Mouse (Mus musculus) left cerebral cortex, adult 9 months (tissue): Measurements from ENCODE around the gene Efcab9.

Experiments
- DNase-seq, 2 experiments: peaks; one replicate each; pipeline ENCODE4 v3.0.0; 2022; ENCODE audit warnings: low spot score in 2 of 2

The Efcab9 gene

DNA sequence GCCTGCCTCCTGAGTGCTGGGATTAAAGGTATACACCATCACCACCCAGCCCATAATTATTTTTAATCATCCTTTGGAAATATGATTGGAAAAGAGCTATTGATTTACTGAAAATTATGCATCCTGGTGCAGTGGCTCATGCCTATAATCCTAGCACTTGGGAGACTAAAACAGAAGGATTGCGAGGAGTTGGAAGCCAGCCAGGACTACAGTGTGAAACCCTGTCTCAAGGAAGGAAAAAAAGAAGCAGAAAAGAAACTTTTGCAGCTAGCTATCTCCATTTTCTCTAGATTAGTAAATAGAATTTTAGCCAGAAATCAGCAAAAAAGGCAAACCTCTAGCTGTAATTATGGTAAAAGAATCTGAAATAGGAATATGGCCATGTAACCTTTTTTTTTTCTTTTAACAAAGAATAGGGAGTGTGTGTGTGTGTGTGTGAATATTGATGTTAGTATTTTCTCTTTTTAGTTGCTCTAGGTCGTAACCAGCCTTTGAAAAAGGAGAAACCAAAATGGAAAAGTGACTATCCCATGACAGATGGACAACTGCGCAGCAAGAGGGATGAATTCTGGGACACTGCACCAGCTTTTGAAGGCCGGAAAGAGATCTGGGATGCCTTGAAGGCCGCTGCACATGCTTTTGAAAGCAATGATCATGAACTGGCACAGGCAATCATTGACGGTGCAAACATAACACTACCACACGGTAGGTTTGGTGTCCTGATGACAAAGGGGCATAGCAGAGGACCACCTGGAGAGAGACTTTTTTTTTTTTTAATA lies 32.9 kb downstream of the Efcab9 start:
- DNase-seq, result peak in 1 of 2 experiments; percentile 68

DNA sequence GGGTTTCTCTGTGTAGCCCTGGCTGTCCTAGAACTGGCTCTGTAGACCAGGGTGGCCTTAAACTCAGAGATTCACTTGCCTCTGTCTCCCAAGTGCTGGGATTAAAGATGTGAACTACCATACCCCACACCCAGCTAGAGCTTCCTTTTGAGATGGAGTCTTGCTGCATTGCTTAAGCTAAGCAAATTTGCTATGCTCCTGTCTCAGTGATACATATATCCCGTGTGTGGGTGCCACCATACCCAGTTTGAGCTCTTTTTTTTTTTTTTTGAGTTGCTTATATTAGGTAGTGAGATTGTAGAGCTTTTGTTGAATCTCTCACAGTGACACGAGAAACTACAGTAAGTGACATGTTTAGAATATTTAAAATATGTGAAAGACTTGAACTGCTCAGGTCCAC lies 36.6 kb downstream of the Efcab9 start:
- no peak for DNase-seq

DNA sequence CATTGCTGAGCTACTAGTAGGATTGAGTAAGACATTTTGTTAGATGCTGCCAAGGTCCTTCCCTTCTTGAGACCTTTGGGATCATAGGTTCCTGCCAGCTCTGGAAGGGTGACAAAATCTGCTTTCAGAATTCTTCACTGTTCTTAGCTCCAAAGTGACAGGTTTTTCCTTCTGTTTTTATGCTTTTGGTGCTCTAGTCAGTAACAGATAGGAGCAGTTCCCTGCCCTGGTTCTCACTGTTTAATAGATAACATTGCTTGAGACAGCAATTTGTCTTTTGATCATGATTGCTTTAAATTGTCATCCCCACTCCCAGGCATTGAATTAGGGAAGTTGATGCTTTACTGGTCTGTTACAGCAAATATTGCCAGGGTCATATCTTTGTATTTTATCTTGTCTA lies 38.6 kb downstream of the Efcab9 start:
- DNase-seq, result no peak

DNA sequence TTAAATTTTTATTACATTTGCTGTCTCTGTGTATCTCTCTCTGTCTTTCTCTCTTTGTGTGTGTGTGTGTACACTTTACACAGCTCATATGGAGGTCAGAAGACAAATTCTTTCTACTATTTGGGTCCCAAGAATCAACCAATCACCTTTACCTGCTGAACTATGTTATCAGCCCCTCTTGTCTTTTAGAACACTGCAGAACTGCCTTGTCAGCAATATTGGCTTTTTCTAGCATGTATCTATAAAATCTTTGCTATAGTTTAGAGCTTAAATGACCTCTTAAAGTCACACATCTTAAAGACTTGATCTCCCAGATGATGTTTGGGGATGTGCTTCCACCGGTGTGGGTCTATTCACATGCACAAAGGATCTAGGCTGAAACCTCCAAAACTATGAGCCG lies 40.8 kb downstream of the Efcab9 start:
- no peak for DNase-seq

DNA sequence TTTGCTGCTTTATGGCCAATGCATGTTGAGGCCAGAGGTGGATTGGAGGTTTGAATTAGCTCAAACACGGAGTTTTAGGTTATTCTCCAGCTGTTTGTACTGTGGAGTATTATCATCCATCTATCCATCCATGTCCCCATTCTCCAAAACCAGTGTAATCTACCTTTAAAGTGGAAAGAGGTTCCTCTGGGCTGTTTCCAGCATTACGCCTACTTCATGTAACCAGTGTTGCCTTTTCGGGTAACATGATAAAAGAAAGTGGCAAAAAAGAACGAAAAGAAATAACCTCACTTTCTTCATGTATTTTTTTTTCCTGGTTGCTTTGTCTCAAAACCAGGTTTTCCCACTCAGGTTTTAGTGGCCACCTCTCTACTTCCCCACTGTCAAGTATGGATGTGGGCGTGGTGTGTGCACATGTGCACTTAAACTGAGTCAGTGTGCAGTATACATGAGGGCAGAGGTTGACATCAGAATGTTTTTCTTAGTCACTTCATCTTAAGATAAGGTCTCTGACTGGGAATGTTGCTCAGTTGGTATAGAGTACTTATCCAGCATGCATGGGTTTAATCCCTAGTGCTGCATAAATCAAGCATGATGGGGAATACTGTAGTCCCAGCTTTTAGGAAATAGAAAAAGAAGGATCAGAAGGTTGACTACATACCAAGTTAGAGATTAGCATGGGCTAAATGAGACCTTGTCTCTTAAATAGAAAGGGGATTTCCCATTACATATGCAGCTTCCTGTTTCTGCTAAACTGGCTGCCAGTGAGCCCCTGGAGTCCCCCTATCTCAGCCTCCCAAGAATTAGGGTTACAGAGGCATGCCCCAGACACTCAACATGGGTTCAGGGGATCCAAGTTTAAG lies 42.8 kb downstream of the Efcab9 start:
- no peak for DNase-seq

DNA sequence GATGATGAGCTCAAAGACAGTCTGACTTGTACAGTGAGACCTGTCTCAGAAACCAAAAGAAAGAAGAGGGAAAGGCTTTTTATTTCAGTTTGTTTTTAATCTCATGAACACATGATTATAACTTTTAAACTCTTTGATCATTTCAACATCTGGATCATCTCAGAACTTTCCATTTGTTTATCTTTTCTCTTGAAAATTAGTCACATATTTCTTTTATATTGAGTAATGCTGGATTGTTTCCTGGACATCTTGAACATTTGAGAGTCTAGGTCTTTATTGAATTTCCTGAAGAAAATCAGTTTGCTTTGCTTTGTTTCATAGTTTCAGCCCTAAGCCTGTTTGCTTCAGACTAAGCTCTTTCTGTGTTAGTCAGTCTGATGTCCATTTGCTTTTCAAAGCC lies 43.5 kb downstream of the Efcab9 start:
- DNase-seq, result no peak

DNA sequence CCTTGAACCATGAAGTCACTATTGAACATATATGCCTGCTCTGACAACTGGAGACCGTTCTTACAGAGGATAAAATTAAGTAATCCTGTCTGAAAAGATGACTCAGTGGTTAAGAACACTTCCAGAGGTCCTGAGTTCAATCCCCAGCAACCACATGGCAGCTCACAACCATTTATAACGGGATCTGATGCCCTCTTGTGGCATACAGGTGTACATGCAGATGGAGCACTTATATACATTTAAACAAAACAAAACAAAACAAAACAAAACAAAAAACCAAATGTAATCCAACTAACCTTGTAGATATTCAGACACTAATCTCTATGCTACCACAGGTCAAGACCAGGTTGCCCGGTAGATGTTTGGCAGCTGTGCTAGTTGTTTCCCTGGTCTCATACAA lies 44.4 kb downstream of the Efcab9 start:
- DNase-seq, result no peak

DNA sequence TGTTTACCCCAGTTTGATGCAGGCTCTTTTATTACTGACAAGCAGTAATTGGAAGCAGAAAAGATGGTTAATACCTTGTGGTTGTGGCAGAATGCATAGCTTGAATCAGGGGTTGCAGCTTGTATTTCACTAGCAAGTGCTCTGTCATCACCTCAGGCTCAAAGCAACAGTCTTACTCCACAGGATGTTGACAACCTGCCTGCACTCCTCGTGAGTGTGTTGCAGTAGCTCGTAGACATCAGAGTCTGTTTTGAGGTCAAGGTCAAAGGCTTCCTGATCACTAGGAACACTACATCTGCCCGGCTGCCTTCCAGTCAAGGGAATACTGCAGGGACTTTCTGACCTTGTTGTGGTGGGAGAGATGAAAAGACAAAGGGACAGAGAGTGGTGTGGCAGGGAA lies 45.3 kb downstream of the Efcab9 start:
- no peak for DNase-seq

DNA sequence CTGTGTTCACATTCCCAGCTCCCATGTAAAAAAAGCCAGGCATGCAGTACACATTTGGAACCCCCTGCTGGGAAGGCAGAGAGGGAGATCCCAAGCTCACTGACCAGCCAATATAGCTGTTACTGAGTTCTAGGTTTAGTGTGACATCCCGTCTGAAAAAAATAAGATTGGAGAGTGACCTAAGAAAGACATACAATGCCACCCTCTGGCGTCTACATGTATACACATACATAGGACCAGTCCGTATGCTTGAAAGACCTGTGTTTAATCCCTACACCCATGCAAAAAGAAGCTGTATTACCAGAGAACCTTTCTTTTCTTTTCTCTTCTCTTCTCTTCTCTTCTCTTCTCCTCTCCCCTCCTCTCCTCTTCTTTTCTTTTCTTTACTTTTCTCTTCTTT lies 46.6 kb downstream of the Efcab9 start:
- no peak for DNase-seq

DNA sequence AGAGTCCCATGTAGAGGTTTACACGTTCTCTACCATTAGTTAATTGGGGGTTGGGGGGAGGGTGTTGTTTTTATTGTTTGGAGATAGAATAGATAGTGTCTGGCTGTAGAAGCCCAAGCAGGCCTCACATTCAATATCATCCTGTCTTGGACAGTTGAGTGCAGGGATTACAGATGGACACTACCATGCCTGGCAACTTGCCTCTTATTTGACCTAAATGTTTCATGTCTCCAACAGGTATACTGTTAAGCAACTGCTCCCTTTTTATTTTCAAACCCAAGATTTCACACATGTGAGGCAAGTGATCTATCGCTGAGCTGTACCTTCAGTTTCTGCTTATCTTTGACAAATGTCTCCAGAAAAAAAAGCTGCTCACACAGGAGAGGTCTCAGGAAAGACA lies 50.4 kb downstream of the Efcab9 start:
- DNase-seq, result no peak

DNA sequence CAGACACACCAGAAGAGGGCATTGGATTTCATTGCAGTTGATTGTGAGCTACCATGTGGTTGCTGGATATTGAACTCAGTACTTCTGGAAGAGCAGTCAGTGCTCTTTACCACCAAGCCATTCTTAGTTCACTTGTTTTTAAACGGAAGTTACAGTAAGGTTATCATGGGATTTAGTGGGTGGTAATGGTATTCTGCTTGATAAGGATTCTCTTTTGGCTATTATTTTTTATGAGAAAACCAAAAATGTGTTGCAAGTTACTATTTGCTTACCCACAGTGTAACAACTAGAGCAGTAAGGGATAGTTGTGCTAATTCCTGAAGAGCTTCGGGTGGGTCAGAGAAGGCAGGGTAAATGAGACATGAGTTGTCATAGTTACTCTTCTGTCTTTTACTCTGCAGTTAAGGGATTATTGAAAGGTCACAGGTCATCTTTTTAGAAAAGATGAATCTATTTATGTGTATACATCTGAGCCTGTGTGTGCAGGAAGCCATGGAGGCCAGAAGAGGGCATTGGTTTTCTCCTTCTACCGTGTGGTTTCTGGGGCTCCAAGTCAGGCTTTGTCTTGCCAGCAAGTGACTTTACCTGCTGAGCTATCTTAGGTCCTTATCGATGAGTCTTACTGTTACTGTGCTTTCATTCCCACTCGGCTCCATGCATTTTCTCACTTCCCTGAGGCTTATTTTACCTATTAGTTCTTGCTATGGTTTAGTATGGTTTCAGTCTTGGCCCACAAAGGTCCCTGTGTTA lies 56.2 kb downstream of the Efcab9 start:
- DNase-seq, result no peak

DNA sequence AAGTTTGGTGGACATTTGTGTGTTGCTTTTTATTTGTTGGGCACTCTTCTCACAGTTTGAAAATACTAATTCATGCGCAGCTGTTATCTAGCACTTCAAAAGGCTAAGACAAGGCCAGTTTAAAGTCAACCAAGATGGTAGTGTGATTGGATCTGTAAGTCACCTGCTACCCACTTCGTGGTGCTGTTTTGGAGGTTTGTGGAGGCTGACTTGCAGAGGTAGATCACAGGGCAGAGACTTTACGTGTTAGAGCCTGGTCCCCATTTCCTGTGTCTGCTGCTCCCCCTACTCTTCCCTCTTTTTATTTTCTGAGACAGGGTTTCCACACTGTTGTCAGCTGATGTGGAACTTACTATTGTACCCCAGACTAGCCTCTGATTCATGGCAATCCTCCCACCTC lies 57.2 kb downstream of the Efcab9 start:
- no peak for DNase-seq
